Mouse (Mus musculus) lung, postnatal 0 days (tissue): Measurements from ENCODE around the gene Ilf3. TPM values are rescaled to one million over a fixed set of nuclear protein-coding genes. Genes with fewer than 3 reads are reported as not detected.
A peak's percentile ranks its signal among the peaks of the same experiment; 100 is the strongest.

Experiments
- ATAC-seq: fragments of 200-750 bp; cut with Nextera tagmentation; 2 replicates; pipeline ENCODE4 v1.8.0; 2017; ENCODE audit warnings: moderate library complexity
- DNase-seq: peaks from one replicate; pipeline ENCODE4 v3.0.0-alpha.2; 2016; ENCODE audit warnings: low spot score
- H3K27ac ChIP-seq: fragments of 300-500 bp; sonication (generic); 2 replicates; pipeline ENCODE4 v1.5.1; 2014; ENCODE audit warnings: antibody characterized with exemption, mild to moderate bottlenecking, low read length, mixed read lengths
- H3K27me3 ChIP-seq: fragments of 300-500 bp; sonication (generic); replicated peaks from 2 replicates; pipeline ENCODE4 v1.6.1; 2014; ENCODE audit warnings: low read length, mixed read lengths; ENCODE audit not compliant: insufficient read depth
- H3K36me3 ChIP-seq: fragments of 300-500 bp; sonication (generic); 2 replicates; pipeline ENCODE4 v1.6.1; 2014; ENCODE audit warnings: low read length, mixed read lengths; ENCODE audit not compliant: insufficient read depth
- H3K4me1 ChIP-seq: fragments of 300-500 bp; sonication (generic); 2 replicates; pipeline ENCODE4 v1.6.1; 2014; ENCODE audit warnings: antibody characterized with exemption, low read depth, low read length, mixed read lengths; ENCODE audit not compliant: insufficient read depth
- H3K4me2 ChIP-seq: fragments of 300-500 bp; sonication (generic); replicated peaks from 2 replicates; pipeline ENCODE4 v1.6.1; 2014; ENCODE audit warnings: low read depth, mild to moderate bottlenecking, low read length, moderate library complexity, mixed read lengths
- H3K4me3 ChIP-seq: fragments of 300-500 bp; sonication (generic); 2 replicates; pipeline ENCODE4 v1.5.1; 2014; ENCODE audit warnings: low read depth, low read length
- H3K9ac ChIP-seq: fragments of 300-500 bp; sonication (generic); replicated peaks from 2 replicates; pipeline ENCODE4 v1.6.1; 2014; ENCODE audit warnings: low read depth, mild to moderate bottlenecking
- H3K9me3 ChIP-seq: fragments of 300-500 bp; sonication (generic); 2 replicates; pipeline ENCODE4 v1.6.1; 2016; ENCODE audit warnings: low read length, mixed read lengths
- CTCF ChIP-seq: IDR thresholded peaks from 2 replicates; pipeline ENCODE4 v1.5.1; 2016; ENCODE audit warnings: antibody characterized with exemption, mild to moderate bottlenecking
- EP300 ChIP-seq: IDR thresholded peaks from 2 replicates; pipeline ENCODE4 v1.6.1; 2016; ENCODE audit warnings: antibody characterized with exemption, mild to moderate bottlenecking, control low read depth
- WGBS: fragments of 180-500 bp; shearing (Covaris S2); extraction: QIAGEN DNeasy Blood & Tissue Kit; methylation state at CpG from one replicate; pipeline ENCODE4 v1.1.7; 2014; 5-methylcytosine and 5-hydroxymethylcytosine counted together
- polyA plus RNA-seq: library from polyadenylated mRNA; unstranded; fragments of >200 nt; fragmentation: Nextera tagmentation; extraction: Ambion mirVana; gene quantifications from 2 replicates; pipeline ENCODE4 v1.2.1, GENCODE M21; 2015

The Ilf3 gene
- 53.4 and 58.5 TPM in 2 replicates for polyA plus RNA-seq

- DNase-seq (peak; percentile 100), ATAC-seq (peak; percentile 97)
- Histone ChIP-seq H3K4me3 (peak within 1 kb of the TSS; percentile 92), H3K9ac (peak within 1 kb of the TSS; percentile 54), H3K4me2 (peak within 1 kb of the TSS; percentile 78), H3K27ac (peak within 1 kb of the TSS; percentile 85), H3K27me3 (no peaks in the 10 kb centered on the region), H3K9me3 (no peaks in the 10 kb centered on the region), H3K4me1 (peaks cover 7% of the 10 kb centered on the region; the same call in 1 of the 2 replicates), H3K36me3 (no peaks in the 10 kb centered on the region)
- TF ChIP-seq CTCF (no peak), EP300 (no peak)
- under 1% methylated on average over 63 of the region's 66 CpGs for WGBS
These were observed at the start of gene Ilf3 for GRCm38 (mm10) chr9:21367357-21368111. Gene Ilf3 (plus strand): TSS chr9:21367871.

GRCm38 (mm10) chr9:21318792-21319191, 48.9 kb upstream of the Ilf3 start:
- Histone ChIP-seq H3K4me1 (peaks cover 3% of the 10 kb centered on the region; the same call in 1 of the 2 replicates), H3K9me3 (no peaks in the 10 kb centered on the region), H3K4me3 (no peak overlapping the region), H3K4me2 (no peak overlapping the region), H3K36me3 (no peaks in the 10 kb centered on the region), H3K9ac (no peak overlapping the region), H3K27ac (no peak overlapping the region), H3K27me3 (no peaks in the 10 kb centered on the region)
- 93% methylated on average over 6 of the region's 6 CpGs for WGBS
- ATAC-seq (no peak), DNase-seq (no peak)
- TF ChIP-seq CTCF: no peak
- TF ChIP-seq EP300: no peak

GRCm38 (mm10) chr9:21319503-21319902, 48.2 kb upstream of the Ilf3 start:
- Histone ChIP-seq H3K27me3 (no peaks in the 10 kb centered on the region), H3K27ac (no peak overlapping the region), H3K4me3 (no peak overlapping the region), H3K9ac (no peak overlapping the region), H3K9me3 (no peaks in the 10 kb centered on the region), H3K4me2 (no peak overlapping the region), H3K4me1 (peaks cover 3% of the 10 kb centered on the region; the same call in 1 of the 2 replicates), H3K36me3 (no peaks in the 10 kb centered on the region)
- ATAC-seq (no peak), DNase-seq (no peak)
- WGBS: 94% methylated on average over 4 of the region's 4 CpGs
- TF ChIP-seq EP300: no peak
- peak; percentile 34 for TF ChIP-seq CTCF

GRCm38 (mm10) chr9:21320280-21320618, 47.4 kb upstream of the Ilf3 start:
- H3K4me1 ChIP-seq: peaks cover 3% of the 10 kb centered on the region; the same call in 1 of the 2 replicates
- H3K9me3 ChIP-seq: no peaks in the 10 kb centered on the region
- peak overlapping the region; percentile 68 for H3K4me3 ChIP-seq
- WGBS: 24% methylated on average over 4 of the region's 4 CpGs
- no peak for ATAC-seq
- TF ChIP-seq EP300 (no peak), CTCF (no peak)
- H3K27me3 ChIP-seq: no peaks in the 10 kb centered on the region
- H3K27ac ChIP-seq: no peak overlapping the region
- DNase-seq: no peak
- peak overlapping the region; percentile 72 for H3K4me2 ChIP-seq
- H3K9ac ChIP-seq: no peak overlapping the region; the same call in 1 of the 2 replicates
- no peaks in the 10 kb centered on the region for H3K36me3 ChIP-seq

- H3K4me2 ChIP-seq: peak within 1 kb of the TSS; percentile 72
- DNase-seq (peak; percentile 88), ATAC-seq (peak; percentile 94)
- no peaks in the 10 kb centered on the region for H3K27me3 ChIP-seq
- no peaks in the 10 kb centered on the region for H3K36me3 ChIP-seq
- 1% methylated on average over 52 of the region's 52 CpGs for WGBS
- peak within 1 kb of the TSS; percentile 83 for H3K27ac ChIP-seq
- H3K4me1 ChIP-seq: peaks cover 3% of the 10 kb centered on the region; the same call in 1 of the 2 replicates
- TF ChIP-seq CTCF: peak; percentile 36
- TF ChIP-seq EP300: no peak
- H3K9ac ChIP-seq: peak within 1 kb of the TSS; percentile 62
- H3K9me3 ChIP-seq: no peaks in the 10 kb centered on the region
- H3K4me3 ChIP-seq: peak within 1 kb of the TSS; percentile 68
These were observed 46.8 kb upstream of the Ilf3 start, which contains the start of gene Slc44a2 for GRCm38 (mm10) chr9:21320619-21321512. Gene Slc44a2 (plus strand): TSS chr9:21320698.

- no peak for TF ChIP-seq CTCF
- TF ChIP-seq EP300: no peak
- peaks cover 3% of the 10 kb centered on the region; the same call in 1 of the 2 replicates for H3K4me1 ChIP-seq
- WGBS: 4% methylated on average over 6 of the region's 6 CpGs
- peak overlapping the region; percentile 72 for H3K4me2 ChIP-seq
- peak overlapping the region; percentile 83; the same call in 1 of the 2 replicates for H3K27ac ChIP-seq
- no peaks in the 10 kb centered on the region for H3K9me3 ChIP-seq
- no peaks in the 10 kb centered on the region for H3K27me3 ChIP-seq
- peak overlapping the region; percentile 68 for H3K4me3 ChIP-seq
- peak; percentile 3; the same call in 1 of the 2 replicates for ATAC-seq
- H3K9ac ChIP-seq: peak overlapping the region; percentile 62
- peak; percentile 58 for DNase-seq
- H3K36me3 ChIP-seq: no peaks in the 10 kb centered on the region
These were observed 46.2 kb upstream of the Ilf3 start for GRCm38 (mm10) chr9:21321513-21321835.
